Mouse (Mus musculus) testis, adult 2 months (tissue): Measurements from ENCODE around the gene Map2k5.

Source experiments
- CTCF ChIP-seq: fragments of 200-500 bp; IDR thresholded peaks from 2 replicates; pipeline ENCODE4 v1.5.1; 2012; ENCODE audit warnings: low read depth, mild to moderate bottlenecking, inconsistent platforms, low read length, moderate library complexity; ENCODE audit not compliant: control insufficient read depth, insufficient read depth, insufficient replicate concordance
- POLR2A ChIP-seq: fragments of 200-500 bp; IDR thresholded peaks from 2 replicates; pipeline ENCODE4 v1.6.1; 2012; ENCODE audit warnings: low read depth, mild to moderate bottlenecking, inconsistent platforms, low read length, moderate library complexity; ENCODE audit not compliant: control insufficient read depth

DNA sequence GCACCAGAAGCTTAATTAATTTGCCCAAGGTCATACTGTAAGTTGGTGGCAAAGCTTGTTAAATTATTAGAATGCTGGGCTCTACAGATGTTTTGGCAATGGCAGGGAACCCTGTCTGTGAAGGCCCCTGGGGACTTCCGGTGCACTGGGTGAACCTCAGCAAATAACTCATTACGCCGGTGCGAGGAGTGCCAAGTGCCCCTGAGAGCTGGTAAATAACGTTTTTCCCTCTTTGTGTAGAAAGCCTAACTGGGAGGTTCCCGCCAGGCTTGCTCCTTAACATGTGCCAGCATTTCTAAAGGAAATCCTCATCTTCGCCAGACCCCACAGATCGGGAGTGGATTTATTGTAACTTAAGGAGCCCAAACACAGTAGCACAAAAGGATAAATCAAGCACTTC, 136.5 kb downstream of the Map2k5 start:
- no peak for TF ChIP-seq CTCF
- TF ChIP-seq POLR2A: no peak
